Mouse (Mus musculus) limb, embryonic 11.5 days (tissue): ENCODE data around the gene Ruvbl1. TPM values are rescaled to one million over a fixed set of nuclear protein-coding genes. Genes with fewer than 3 reads are reported as not detected.

Source experiments
- ATAC-seq: fragments of 200-750 bp; cut with Nextera tagmentation; 2 replicates; pipeline ENCODE4 v1.8.0; 2017; ENCODE audit warnings: low read depth; ENCODE audit not compliant: insufficient number of reproducible peaks, low FRiP score, low TSS enrichment
- DNase-seq: peaks from one replicate; pipeline ENCODE4 v3.0.0-alpha.2; 2015; ENCODE audit warnings: low spot score
- H3K27ac ChIP-seq: fragments of 300-500 bp; sonication (generic); replicated peaks from 2 replicates; pipeline ENCODE4 v1.5.1; 2014; ENCODE audit warnings: low read depth, mild to moderate bottlenecking, low read length
- H3K27me3 ChIP-seq: fragments of 300-500 bp; sonication (generic); 2 replicates; pipeline ENCODE4 v1.6.1; 2014; ENCODE audit warnings: mild to moderate bottlenecking, low read length, mixed read lengths; ENCODE audit not compliant: control insufficient read depth, insufficient read depth
- H3K36me3 ChIP-seq: fragments of 300-500 bp; sonication (generic); 2 replicates; pipeline ENCODE4 v1.6.1; 2014; ENCODE audit warnings: mild to moderate bottlenecking, low read length, moderate library complexity, mixed read lengths; ENCODE audit not compliant: control insufficient read depth, insufficient read depth
- H3K4me1 ChIP-seq: fragments of 300-500 bp; sonication (generic); 2 replicates; pipeline ENCODE4 v1.6.1; 2014; ENCODE audit warnings: low read length, mixed read lengths; ENCODE audit not compliant: control insufficient read depth, insufficient read depth
- H3K4me2 ChIP-seq: fragments of 300-500 bp; sonication (generic); 2 replicates; pipeline ENCODE4 v1.6.1; 2014; ENCODE audit warnings: low read depth, mild to moderate bottlenecking, moderate library complexity; ENCODE audit not compliant: severe bottlenecking
- H3K4me3 ChIP-seq: fragments of 300-500 bp; sonication (generic); 2 replicates; pipeline ENCODE4 v1.5.1; 2014; ENCODE audit warnings: low read depth, low read length
- H3K9ac ChIP-seq: fragments of 300-500 bp; sonication (generic); 2 replicates; pipeline ENCODE4 v1.6.1; 2014; ENCODE audit warnings: mild to moderate bottlenecking, low read length
- H3K9me3 ChIP-seq: fragments of 300-500 bp; sonication (generic); 2 replicates; pipeline ENCODE4 v1.6.1; 2016; ENCODE audit warnings: low read length; ENCODE audit not compliant: control insufficient read depth
- WGBS: fragments of 180-500 bp; shearing (Covaris S2); extraction: QIAGEN DNeasy Blood & Tissue Kit; methylation state at CpG from one replicate; pipeline ENCODE4 v1.1.7; 2014; 5-methylcytosine and 5-hydroxymethylcytosine counted together
- polyA plus RNA-seq: library from polyadenylated mRNA; unstranded; fragments of >200 nt; fragmentation: Nextera tagmentation; extraction: Ambion mirVana; gene quantifications from 2 replicates; pipeline ENCODE4 v1.2.1, GENCODE M21; 2014

Gene Ruvbl1
- polyA plus RNA-seq, 1 experiment from 2014 or later = 211 TPM

- H3K36me3 ChIP-seq = no peaks in the 10 kb centered on the region
- H3K9me3 ChIP-seq = no peaks in the 10 kb centered on the region
- 59% methylated on average over 11 of the region's 11 CpGs for WGBS
- peaks cover 6% of the 10 kb centered on the region; the same call in 1 of the 2 replicates for H3K27me3 ChIP-seq
- ATAC-seq (no peak), DNase-seq (no peak)
- H3K9ac ChIP-seq = no peak overlapping the region
- H3K4me1 ChIP-seq = no peaks in the 10 kb centered on the region
- H3K27ac ChIP-seq = no peak overlapping the region
- H3K4me2 ChIP-seq = no peak overlapping the region
- no peak overlapping the region for H3K4me3 ChIP-seq
These were observed 79.6 kb downstream of the Ruvbl1 start for GRCm38 (mm10) chr6:88544644-88545396.

GRCm38 (mm10) chr6:88545397-88545790, 80.2 kb downstream of the Ruvbl1 start:
- no peak overlapping the region for H3K9ac ChIP-seq
- H3K4me3 ChIP-seq = no peak overlapping the region
- 40% methylated on average over 10 of the region's 10 CpGs for WGBS
- no peaks in the 10 kb centered on the region for H3K4me1 ChIP-seq
- no peaks in the 10 kb centered on the region for H3K36me3 ChIP-seq
- H3K27me3 ChIP-seq = peaks cover 6% of the 10 kb centered on the region; the same call in 1 of the 2 replicates
- ATAC-seq (no peak), DNase-seq (no peak)
- no peak overlapping the region for H3K4me2 ChIP-seq
- H3K9me3 ChIP-seq = no peaks in the 10 kb centered on the region
- no peak overlapping the region for H3K27ac ChIP-seq

Other genes starting within 250 kb of the Ruvbl1 start
- not detected in 2 replicates for gene Dnajb8, start 243.1 kb upstream of the Ruvbl1 start, polyA plus RNA-seq
- 48.5 and 48.9 TPM in 2 replicates for gene Eefsec, start 18.9 kb upstream of the Ruvbl1 start, polyA plus RNA-seq
- gene Sec61a1, start 53.5 kb downstream of the Ruvbl1 start, polyA plus RNA-seq = 191 and 205 TPM in 2 replicates
- not detected in 2 replicates for gene Kbtbd12, start 172.5 kb downstream of the Ruvbl1 start, polyA plus RNA-seq